Mouse (Mus musculus) lung, postnatal 36 days (tissue): ENCODE results near the gene Rnf144a.
A peak's percentile ranks its signal among the peaks of the same experiment; 100 is the strongest.

Experiments
- DNase-seq: peaks from one replicate; pipeline ENCODE4 v3.0.0; 2022; ENCODE audit warnings: mixed read lengths

Gene Rnf144a

DNA sequence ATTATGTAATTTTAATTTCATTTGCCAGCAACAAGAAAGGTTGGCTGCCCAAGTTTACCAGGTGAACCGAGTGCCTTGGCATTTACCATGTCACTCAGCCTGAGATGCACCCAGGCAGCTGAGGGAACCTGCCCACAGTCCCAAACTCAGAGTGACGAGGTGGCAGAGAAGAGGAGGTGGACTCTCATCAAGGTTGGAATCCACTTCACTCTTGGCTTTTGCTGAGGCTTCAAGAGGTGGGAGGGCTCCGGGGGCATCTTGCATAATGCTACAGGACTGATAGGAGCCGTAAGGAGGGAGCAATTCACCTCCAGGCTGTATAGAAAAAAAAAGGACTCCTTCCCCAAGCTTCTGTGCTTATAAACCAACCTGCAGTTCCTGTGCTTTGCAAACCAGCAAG, 48.7 kb downstream of the Rnf144a start:
- DNase-seq = peak; percentile 78

DNA sequence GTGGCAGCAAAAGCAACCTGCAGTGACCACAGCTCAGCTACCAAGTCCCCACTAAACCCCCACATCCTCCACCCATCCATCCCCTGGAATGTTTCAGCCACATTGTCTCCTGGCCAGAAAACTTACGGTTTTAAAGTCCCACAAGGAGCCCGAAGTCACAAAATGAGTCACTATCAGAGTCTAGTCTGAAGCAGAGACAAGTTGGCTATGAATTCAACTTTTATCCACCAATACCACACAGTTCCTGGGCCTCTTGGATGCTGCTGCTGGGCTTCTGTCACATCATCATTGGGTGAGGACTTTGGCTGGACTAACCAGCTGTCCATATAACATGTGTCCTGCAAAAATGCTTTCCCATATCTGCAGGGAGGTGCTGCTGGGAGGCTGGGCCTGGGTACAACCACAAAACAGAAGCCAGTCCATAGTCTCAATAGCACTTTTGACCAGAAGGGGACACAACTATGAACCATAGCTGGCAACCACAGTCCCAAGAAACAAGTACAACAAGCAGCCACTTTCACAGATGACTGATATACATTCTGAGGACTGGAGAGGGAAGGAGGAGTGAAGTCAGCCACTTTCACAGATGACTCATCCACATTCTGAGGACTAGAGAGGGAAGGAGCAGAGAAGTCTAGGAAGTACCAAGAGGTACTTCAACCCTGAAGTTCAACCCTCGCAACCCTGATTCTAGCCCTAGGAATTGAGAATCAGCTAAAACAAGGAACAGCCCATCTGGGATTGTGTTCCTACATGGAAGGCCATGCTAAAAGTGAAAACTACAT, 49.3 kb downstream of the Rnf144a start:
- peak; percentile 63 for DNase-seq

DNA sequence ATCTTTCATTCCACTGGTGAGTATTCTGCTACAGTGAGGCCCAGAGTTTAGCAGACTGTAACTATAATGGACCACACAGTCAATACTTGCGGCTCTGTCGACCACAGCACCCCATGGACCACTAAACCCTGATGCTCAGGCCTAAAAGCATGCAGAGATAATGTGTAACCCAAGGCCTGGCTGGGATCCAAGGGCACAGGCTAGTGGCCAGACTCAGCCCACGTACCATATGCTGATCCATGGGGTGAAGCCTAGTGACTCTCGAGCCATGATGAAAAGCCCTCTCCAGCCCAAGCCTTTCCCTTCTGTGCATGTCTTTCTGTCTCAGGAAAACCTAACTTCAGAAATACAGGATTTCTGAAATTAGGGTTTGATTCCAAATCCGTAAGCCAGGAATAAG, 50.2 kb downstream of the Rnf144a start:
- DNase-seq = no peak

DNA sequence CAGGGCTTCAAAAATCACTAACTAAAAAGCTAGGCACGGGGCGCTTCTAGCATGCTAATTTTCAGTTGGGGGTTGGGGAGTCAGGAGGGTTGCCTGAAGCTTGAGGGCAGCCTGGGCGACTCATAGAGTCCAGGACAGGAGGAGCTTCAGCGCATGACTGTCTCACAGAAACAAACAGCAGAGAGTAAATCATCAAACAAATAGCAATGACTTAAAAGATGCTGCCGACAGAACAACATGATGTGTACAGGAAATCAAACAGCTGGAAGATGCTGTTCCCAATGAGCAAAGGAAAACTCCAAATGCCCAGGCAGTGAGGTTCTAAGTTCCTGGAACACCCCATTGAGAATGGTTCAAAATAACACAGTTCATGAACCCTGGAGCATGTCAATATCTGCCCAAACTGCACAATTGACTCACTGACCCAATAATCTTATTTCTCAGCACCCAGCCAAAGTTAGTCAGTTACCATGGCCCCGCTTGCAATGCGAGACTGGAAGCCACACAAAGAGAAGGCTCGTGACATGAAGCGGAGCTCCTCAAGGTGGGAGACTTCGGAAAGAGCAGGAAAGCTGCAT, 54.0 kb downstream of the Rnf144a start:
- DNase-seq = peak; percentile 61

DNA sequence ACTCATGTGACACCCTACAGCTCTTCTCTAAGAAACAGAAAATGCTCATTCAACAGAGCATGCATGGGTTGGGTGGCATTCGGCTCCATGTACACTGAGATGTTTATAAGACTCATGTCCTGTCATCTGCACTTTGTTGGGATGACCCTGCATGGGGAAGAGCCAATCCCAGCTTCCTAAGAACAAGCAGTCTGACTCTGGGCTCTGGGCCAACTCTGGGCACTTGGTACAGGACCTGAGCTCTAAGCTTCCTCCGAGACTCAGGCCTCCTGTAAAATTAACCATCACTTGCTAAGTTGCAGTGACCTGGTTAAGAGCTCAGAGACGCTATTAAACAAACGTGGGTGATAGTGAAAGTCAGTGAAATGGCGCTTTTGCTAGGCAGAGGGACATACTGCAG, 55.2 kb downstream of the Rnf144a start:
- DNase-seq = peak; percentile 90

DNA sequence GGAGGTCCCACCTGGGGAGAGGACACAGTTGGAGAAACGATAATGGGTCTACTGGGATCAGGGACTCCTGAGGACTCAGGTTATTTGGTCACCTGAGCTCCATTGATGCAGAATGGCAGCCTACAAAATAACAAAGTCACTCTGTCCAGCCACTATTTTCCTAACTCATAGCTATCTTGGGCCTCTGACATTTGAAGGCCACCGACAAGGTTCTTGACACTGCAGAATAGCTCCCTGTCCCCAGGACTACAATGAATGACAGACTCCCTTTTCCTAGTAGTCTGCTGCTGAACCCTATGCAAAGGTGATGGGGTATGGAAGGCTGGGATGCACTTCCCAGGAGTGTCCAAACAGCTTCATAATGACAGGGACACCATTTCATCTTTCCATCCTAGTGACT, 55.8 kb downstream of the Rnf144a start:
- DNase-seq = no peak

DNA sequence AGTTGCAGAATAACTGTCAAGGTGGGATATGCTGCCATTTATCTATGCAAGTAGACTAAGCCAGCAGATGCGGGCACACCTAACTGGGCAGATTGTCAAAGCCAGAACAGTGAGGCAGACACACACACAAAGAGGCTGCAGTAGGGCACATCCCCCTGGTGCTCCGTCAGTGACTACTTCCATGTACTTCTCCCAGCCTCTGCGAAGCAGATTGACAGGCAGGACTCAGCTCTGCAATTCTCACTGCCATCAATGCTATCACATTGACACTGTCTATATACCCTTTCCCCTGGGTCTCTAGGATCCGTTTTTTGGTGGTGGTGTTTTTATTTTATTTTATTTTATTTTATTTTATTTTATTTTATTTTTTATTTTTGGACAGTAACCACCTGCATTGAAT, 57.8 kb downstream of the Rnf144a start:
- DNase-seq = no peak

DNA sequence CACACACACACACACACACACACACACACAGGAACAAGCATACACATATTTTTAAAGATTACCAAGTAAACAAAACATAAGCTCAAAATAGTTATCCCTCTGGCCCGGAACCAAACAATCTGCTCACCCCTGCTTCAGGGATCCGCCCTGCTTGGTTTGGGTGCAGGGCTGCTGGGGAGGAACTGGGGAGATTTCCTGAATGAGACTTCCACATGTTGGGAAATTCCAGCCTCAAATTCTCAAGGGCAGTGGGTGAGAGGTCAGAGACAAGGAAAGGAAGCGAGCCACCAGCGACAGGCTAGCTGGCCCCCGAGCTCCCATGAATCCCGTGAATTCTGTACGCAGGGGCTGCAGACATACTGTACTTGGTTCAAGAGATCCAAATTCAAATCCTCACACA, 58.9 kb downstream of the Rnf144a start:
- peak; percentile 72 for DNase-seq

DNA sequence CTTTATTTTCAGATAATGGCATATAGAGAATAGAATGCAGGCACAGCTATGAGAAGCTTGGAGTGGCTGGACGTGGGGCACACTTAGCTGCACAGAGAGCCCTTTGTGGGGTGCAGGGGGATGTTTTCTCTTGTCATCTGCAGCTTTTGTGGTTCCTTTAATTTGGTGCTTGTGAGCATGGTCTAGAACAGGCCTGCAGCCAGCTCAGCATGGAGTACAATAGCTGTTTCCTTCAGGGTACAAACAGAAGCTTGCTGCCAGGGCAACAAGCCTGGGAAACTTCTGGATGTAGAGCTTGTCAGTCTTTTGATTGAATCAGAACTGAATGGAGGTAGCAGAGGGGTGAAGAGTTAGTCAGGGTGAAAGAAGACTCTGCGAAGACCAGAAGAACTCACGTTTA, 63.7 kb downstream of the Rnf144a start:
- peak; percentile 48 for DNase-seq

DNA sequence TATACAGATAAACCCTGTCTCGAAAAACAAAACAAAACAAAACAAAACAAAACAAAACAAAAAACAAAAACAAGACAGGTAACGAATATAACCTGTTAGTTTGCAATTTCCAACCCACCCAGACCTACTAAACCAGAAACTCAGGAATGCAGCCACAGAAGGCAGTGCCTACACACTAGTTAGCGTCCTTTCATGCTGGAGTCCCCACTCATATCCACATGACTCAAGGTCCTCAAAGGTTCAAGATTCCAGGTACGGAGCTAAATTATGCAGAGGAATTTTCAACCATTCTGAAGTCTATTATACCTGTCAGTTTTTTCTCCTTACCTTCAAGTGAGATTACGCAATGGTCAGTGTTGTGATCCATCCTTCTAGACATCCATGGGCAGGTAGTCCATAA, 70.6 kb downstream of the Rnf144a start:
- no peak for DNase-seq

DNA sequence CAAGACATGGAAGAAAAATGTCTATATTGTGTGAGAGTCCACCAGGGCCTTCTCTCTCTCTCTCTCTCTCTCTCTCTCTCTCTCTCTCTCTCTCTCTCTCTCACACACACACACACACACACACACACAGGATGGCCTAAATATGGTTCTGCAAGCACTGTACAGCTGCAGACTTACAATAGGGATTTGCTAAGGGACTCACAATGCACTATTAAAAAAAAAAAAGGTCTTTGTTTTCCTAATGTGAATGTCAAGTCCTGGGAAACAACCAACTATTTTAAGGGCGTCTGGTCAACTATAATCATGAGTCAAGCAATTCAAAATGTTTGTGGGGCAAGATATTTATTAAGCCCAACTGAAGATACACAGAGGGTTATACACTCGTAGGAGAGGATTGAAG, 71.9 kb downstream of the Rnf144a start:
- no peak for DNase-seq

DNA sequence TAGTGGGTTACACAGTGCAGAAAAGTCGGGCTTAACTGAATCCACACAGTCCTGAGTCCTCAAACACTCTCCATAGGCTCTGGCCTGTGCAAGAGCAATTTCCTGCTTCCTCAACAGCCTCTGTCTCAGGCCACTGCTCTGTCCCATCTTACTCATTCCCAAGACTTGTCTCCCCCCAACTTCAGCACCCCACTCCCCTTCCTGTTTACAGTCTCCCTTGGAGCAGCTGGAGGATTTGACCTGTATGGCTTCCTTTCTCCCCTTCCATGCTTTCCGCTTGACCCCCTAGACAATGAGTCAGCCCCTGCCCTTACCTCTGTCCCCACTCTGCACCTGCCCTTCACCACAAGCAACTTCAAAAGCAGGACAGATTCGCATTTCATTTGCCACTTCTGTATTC, 72.4 kb downstream of the Rnf144a start:
- peak; percentile 23 for DNase-seq

DNA sequence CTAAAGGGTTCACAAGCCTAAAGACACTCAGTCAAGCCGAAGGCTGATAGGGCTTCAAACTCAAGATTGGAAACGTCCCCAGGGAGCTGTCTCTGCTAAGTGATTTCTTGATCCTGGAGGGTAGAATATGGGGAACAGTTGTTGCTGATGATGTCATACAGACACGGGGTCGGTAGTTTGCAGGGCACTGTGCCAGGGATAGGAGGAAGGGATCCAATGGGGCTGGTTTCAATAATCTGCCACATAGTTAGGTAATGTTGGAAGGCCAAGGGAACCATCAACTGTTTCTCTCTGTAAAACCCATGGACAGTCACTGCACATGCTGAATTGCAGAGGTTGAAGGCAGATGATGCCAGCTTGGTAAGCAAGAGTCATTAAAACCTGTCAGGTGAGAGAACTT, 73.0 kb downstream of the Rnf144a start:
- no peak for DNase-seq

DNA sequence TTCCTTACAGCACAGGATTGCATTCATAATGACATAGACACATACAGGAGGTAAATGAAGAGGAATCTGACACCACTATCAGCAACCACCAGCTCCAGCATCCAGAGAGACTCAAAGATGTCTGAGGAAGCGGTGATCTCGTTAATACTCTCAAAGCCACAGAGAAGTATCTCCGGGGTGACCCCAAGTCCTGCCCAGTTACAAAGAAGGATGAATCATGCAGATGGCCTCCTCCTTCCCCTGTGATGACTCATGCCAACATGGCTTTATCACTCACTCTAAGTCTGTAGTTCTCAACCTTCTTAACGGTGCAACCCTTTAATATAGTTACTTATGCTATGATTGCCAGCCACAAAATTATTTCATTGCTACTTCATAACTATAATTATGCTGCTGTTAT, 74.4 kb downstream of the Rnf144a start:
- no peak for DNase-seq

DNA sequence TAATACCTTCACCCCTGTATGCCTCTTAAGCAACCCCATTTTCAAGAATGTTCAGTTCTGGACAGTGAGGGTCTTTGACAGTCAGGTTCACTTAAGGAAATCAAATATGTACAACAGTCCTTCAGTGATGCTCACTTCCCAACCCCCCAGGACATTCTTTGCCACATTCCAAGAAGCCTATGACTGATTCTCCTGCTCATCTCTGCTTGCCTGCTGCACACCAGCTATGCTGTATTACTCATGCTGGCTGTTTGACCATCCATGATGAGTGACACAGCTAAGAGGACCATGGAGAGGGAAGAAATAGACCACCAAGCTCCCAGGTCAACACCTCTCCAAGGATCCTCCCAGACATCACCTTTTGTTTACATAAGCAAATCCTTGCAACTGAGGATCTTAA, 75.2 kb downstream of the Rnf144a start:
- DNase-seq = no peak

DNA sequence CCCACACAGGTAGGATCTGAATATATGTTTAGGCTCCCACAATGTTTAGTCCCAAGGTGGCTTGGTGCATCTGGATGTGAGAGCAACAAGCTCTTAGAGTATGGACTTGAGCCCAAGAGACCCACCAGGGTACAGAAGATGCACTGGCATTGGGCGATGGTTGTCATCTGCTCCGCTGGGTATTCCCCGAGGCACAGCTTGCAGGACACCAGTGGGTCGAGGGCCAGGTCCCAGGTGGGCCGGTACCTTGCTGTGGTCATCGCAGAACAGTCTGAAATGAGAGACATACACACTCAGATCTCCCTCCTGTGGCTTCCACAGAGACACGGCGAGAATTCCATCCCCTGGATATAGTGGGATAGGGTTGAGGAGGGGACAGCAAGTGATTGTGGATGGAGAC, 75.9 kb downstream of the Rnf144a start:
- DNase-seq = no peak

DNA sequence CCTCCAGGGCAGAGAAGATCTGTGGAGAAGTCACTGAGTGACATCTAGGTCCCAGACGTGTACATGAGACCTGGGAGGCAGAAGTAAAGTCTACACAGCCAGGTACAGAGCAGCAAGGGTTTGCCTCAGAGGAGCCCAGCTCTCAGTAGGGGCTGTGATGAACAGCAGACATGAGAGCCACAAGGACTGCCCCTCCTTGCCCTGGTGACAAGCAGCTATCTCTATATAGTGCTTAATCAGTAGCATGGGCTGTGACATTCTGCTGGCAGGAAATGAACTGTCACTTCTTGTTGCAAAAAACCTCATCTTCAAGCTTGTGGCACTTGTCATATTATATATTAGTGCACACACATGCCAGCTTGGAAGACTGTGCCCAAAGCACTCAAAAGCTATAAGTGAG, 81.4 kb downstream of the Rnf144a start:
- DNase-seq = no peak

DNA sequence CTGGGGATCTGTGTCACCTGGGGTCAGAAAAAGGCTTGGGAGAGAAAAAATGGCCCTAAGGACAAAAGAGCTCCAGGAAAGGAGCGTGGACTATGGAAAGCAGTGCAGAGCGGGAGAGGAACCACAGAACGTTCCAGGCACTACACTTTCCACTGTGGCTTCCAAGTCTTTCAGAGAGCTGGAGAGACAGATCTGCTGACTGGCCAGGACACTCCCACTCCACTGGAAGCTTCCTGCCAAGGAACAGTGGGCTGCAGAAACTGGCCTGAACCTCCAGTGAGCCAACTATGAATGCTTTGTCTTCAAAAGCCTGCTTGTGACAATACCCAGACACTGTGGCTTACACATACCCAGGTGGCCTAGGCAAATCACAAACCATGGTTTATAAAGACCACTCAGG, 84.0 kb downstream of the Rnf144a start:
- peak; percentile 70 for DNase-seq

DNA sequence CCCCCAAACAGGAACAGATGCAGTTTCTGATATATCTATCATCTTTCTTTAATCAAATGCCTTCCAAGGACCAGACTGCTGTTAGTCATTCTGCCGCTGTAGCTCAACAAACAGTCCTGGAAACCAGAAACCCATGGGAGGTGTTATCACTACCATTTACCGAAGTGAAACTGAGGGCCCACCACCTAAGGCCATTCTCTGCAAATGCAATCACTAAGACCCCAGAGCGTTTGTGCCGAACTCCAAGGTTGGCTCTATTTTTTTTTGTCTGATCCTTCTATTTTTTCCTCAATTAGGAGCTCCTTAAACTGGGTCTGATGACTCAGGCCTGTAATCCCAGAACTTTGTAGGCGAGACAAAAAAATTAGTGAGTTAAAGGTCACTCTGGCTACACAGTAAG, 85.3 kb downstream of the Rnf144a start:
- DNase-seq = no peak

DNA sequence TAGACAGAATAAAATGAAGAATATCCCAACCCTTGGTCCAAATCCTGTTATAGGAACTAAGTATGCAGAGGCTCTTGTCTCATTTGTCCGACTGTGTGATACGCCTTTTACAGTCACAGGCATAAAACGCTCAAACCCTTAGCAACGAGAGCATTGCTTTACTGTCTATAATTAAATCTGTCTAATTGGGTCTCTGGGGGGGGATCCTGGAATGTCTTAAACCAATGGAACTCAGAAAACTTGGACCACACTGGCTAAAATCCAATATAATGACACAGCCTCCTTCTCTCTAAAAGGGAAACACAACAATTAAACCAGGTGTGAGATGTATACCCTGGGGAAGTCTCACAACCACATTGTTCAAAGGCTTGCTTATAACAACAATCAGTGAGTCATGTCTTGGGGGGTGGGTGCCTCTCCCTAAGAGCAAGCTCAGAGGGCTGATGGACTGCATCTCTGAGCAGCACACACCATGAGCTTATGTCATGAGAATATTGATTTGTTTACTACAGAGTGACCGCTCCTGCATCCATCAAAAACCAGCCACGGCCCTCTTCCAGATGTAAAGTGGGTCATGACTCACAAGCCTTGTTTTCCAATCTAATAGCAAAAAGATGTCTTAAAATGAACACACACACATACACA, 85.9 kb downstream of the Rnf144a start:
- no peak for DNase-seq

DNA sequence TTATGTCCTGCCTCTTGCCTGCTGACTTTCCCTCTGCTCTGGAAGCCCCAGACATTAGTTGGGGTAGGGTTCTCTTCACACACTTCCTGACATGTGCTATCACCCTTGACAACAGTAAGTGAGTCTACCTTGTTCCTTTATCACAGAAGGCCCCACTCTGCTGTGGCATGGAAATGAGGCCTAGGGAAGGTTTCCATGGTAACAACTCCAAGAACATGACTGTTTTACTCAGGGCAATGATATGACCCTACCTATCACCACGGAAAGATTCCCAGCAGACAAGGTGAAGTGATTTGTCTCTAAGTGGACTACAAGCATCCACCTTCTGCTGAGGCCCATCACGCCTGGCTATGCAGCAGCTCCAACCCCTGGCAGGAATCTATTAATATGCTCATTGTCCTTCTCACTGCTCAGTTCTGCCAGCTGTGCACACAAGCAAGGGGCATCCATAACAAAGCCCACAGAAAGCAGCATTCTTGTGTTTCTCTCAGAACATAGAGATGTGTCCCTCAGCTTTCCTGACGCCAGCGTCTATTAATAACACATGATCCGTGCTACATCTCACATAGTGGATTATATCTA, 91.2 kb downstream of the Rnf144a start:
- no peak for DNase-seq

DNA sequence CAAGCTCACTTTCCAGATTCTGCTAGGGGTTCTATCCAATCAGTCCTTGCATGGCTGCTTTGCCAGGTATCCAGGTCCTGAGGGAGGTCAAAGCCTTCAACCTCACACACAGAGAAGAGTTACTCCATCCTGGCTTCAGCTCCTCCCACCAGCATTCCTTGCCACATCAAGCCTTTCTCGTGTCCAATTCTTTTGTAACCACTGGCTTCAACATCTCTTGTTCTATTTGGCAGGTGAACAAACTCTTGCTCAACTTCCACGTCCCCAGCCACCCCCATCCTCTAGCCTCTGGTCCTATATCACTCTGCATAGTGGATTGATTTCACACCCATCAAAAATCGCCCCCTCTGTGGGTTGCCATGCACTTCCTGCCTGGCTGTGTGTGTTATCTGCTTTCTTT, 98.8 kb downstream of the Rnf144a start:
- DNase-seq = peak; percentile 77

DNA sequence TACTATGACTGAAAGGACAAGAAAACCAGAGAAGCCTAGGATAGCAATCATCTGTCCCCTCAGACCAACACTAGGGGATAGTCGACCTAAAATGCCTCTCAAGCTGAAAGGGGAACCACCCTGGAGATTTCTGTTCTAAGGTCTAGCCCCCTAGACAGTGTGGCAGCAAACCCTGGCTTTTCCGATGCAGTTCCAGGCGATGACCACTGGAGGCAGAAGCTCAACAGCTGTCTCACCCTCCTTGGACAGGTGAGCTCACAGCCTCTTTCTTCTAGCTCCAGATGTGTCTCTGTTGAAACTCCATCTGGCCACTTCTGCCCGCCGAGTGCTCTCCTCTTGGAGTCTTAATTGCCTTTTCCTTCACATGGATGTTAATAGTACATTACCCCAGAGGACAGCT, 100.1 kb downstream of the Rnf144a start:
- peak; percentile 72 for DNase-seq

DNA sequence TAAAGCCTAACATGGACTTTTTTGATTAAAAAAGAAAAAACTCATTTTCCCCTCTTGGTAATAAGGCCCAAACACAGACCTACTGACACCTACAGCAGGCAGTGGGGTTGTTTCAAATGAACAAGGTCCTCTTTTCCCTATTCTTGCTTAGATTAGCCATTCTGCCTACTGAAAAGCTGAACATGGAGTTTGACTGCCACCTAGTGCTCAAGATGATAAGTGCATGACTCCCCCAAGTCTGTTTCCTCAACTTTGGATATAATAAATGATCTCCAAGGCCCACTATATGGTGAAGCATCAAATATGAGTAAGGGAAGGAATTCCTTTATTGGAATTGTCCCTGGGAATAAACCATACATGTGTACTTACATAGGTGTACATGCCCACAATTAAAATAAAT, 103.5 kb downstream of the Rnf144a start:
- peak; percentile 78 for DNase-seq
